Comparison of ENCODE assay signal across 17 mouse cellular contexts in the genomic region with DNA sequence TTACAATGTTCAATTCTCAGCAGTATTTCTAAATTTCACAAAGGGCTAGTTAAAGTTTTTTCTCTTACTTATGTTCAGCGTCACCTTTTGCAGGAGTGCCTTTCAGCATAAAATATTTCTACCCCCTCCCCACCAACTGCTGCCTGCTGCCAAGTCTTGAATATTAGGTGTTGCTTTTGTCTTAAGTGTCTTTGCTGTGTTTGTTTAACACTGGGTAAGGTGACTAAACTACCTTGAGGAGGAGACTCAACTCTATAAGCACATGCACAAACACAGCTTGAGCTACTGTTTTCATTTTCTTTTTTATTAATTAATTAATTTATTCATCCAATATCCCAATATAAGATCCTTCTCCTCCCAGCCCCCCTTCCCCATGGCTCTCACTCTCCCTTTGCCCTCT.
"Had no signal": no experiment of that assay in that cellular context is flagged by ENCODE, and none has a peak within 500 bp of the region (broad histone marks: within the 10 kb centered on the region; RNA-seq: fewer than 3 reads in every experiment).

No protein-coding gene starts in this region.

- DNase-seq: liver; liver, embryonic 13.5 days; liver, postnatal 0 days; right cerebral cortex, postnatal 14 days; thymus, adult 2 months; thymus, postnatal 25 days; thymus, postnatal 4 days had no signal

- H3K9me3 ChIP-seq: liver, embryonic 13.5 days; liver, embryonic 15.5 days; megakaryocyte, embryonic 14.5 days; midbrain, embryonic 13.5 days; midbrain, embryonic 15.5 days; neural tube, embryonic 12.5 days; stomach, embryonic 15.5 days had no signal

- H3K27me3 ChIP-seq: liver, embryonic 13.5 days; liver, embryonic 15.5 days; megakaryocyte, embryonic 14.5 days; midbrain, embryonic 13.5 days; midbrain, embryonic 15.5 days; neural tube, embryonic 12.5 days; stomach, embryonic 15.5 days had no signal

- H3K4me2 ChIP-seq: liver, embryonic 11.5 days; liver, embryonic 13.5 days; liver, embryonic 15.5 days; midbrain, embryonic 11.5 days; midbrain, embryonic 13.5 days; midbrain, embryonic 15.5 days; neural tube, embryonic 12.5 days; stomach, embryonic 15.5 days had no signal

- H3K36me3 ChIP-seq: liver, embryonic 13.5 days; liver, embryonic 15.5 days; midbrain, embryonic 13.5 days; midbrain, embryonic 15.5 days; neural tube, embryonic 12.5 days; stomach, embryonic 15.5 days had no signal

- ATAC-seq: liver, postnatal 0 days; midbrain, embryonic 13.5 days; midbrain, embryonic 15.5 days had no signal

- H3K4me1 ChIP-seq: liver, embryonic 13.5 days; liver, embryonic 15.5 days; megakaryocyte, embryonic 14.5 days; midbrain, embryonic 13.5 days; midbrain, embryonic 15.5 days; neural tube, embryonic 12.5 days; stomach, embryonic 15.5 days had no signal

- H3K27ac ChIP-seq: liver, embryonic 13.5 days; liver, embryonic 15.5 days; macrophage; midbrain, embryonic 13.5 days; midbrain, embryonic 15.5 days; neural tube, embryonic 12.5 days; stomach, embryonic 15.5 days; stomach, postnatal 0 days had no signal

- H3K9ac ChIP-seq: liver, embryonic 13.5 days; liver, embryonic 15.5 days; liver, postnatal 0 days; midbrain, embryonic 13.5 days; midbrain, embryonic 15.5 days; neural tube, embryonic 12.5 days; stomach, embryonic 15.5 days had no signal

- H3K4me3 ChIP-seq: liver, embryonic 13.5 days; liver, embryonic 15.5 days; megakaryocyte, embryonic 14.5 days; midbrain, embryonic 13.5 days; midbrain, embryonic 15.5 days; neural tube, embryonic 12.5 days; stomach, embryonic 15.5 days had no signal
